Mouse (Mus musculus) limb, embryonic 10.5 days (tissue): ENCODE data around the gene Caprin1. TPM values are rescaled to one million over a fixed set of nuclear protein-coding genes. Genes with fewer than 3 reads are reported as not detected.

Experiments used
- microRNA-seq: library from miRNA; unstranded; fragments of <30 nt; microRNA quantifications from one replicate; pipeline ENCODE4, GENCODE M21; 2017
- polyA plus RNA-seq: library from polyadenylated mRNA; unstranded; fragments of >200 nt; fragmentation: Nextera tagmentation; extraction: Ambion mirVana; gene quantifications from 2 replicates; pipeline ENCODE4 v1.2.1, GENCODE M21; 2016

Gene Caprin1
- polyA plus RNA-seq, 1 experiment from 2014 or later = 547 TPM

Small RNA genes within 50 kb of the gene (microRNA-seq; reads per million reads assigned to microRNA genes)
- not detected for gene Gm22757
- gene Gm22761 = not detected

Other genes with a start within 250 kb of the Caprin1 start
- 14.2 and 17.6 TPM in 2 replicates for gene Abtb2, start 231.3 kb downstream of the Caprin1 start, polyA plus RNA-seq
- gene Nat10, start 36.4 kb downstream of the Caprin1 start, polyA plus RNA-seq = 34.7 and 43.3 TPM in 2 replicates
- 29.3 and 30.6 TPM in 2 replicates for gene Lmo2, start 160.3 kb upstream of the Caprin1 start, polyA plus RNA-seq
- gene Fbxo3, start 230.1 kb upstream of the Caprin1 start, polyA plus RNA-seq = 39.2 and 47.8 TPM in 2 replicates
- 1.8 and 3.4 TPM in 2 replicates for gene 4931422A03Rik, start 230.7 kb upstream of the Caprin1 start, polyA plus RNA-seq